Mouse (Mus musculus) midbrain, embryonic 12.5 days (tissue): ENCODE results near the gene Ufl1. TPM values are rescaled to one million over a fixed set of nuclear protein-coding genes. Genes with fewer than 3 reads are reported as not detected.
"Not testable (repeated sequence)": the region's sequence is repeated elsewhere in the genome, so short reads cannot be mapped to it uniquely, and the experiment has no call there.

Experiments
- ATAC-seq: fragments of 200-750 bp; cut with Nextera tagmentation; 2 replicates; pipeline ENCODE4 v1.8.0; 2017; ENCODE audit warnings: low read depth, moderate TSS enrichment, moderate library complexity; ENCODE audit not compliant: low FRiP score
- H3K27ac ChIP-seq: fragments of 300-500 bp; sonication (generic); replicated peaks from 2 replicates; pipeline ENCODE4 v1.5.1; 2016; ENCODE audit warnings: mild to moderate bottlenecking
- H3K27me3 ChIP-seq: fragments of 300-500 bp; sonication (generic); 2 replicates; pipeline ENCODE4 v1.6.1; 2016; ENCODE audit warnings: mild to moderate bottlenecking
- H3K36me3 ChIP-seq: fragments of 300-500 bp; sonication (generic); 2 replicates; pipeline ENCODE4 v1.6.1; 2016
- H3K4me1 ChIP-seq: fragments of 300-500 bp; sonication (generic); 2 replicates; pipeline ENCODE4 v1.6.1; 2016
- H3K4me2 ChIP-seq: fragments of 300-500 bp; sonication (generic); replicated peaks from 2 replicates; pipeline ENCODE4 v1.6.1; 2016; ENCODE audit warnings: mild to moderate bottlenecking, moderate library complexity
- H3K4me3 ChIP-seq: fragments of 300-500 bp; sonication (generic); 2 replicates; pipeline ENCODE4 v1.5.1; 2016; ENCODE audit warnings: mild to moderate bottlenecking
- H3K9ac ChIP-seq: fragments of 300-500 bp; sonication (generic); replicated peaks from 2 replicates; pipeline ENCODE4 v1.6.1; 2016; ENCODE audit warnings: mild to moderate bottlenecking, moderate library complexity
- H3K9me3 ChIP-seq: fragments of 300-500 bp; sonication (generic); 2 replicates; pipeline ENCODE4 v1.6.1; 2016; ENCODE audit warnings: mild to moderate bottlenecking
- WGBS: fragments of 180-500 bp; shearing (Covaris S2); methylation state at CpG from one replicate; pipeline ENCODE4 v1.1.7; 2016; 5-methylcytosine and 5-hydroxymethylcytosine counted together
- polyA plus RNA-seq: library from polyadenylated mRNA; unstranded; fragments of >200 nt; fragmentation: Nextera tagmentation; extraction: Ambion mirVana; gene quantifications from 2 replicates; pipeline ENCODE4 v1.2.1, GENCODE M21; 2016

Gene Ufl1
- polyA plus RNA-seq, 1 experiment from 2014 or later = 31.3 TPM

- H3K4me3 ChIP-seq, H3K27ac ChIP-seq, ATAC-seq, H3K9ac ChIP-seq, H3K27me3 ChIP-seq, H3K9me3 ChIP-seq, H3K36me3 ChIP-seq, H3K4me1 ChIP-seq, H3K4me2 ChIP-seq: not testable (repeated sequence)
- WGBS = 88% methylated on average over 1 of the region's 1 CpGs
These were observed 46.0 kb downstream of the Ufl1 start for GRCm38 (mm10) chr4:25235663-25236062.

GRCm38 (mm10) chr4:25233767-25234166, 47.9 kb downstream of the Ufl1 start:
- H3K9me3 ChIP-seq = not testable (repeated sequence)
- 94% methylated on average over 1 of the region's 1 CpGs for WGBS

GRCm38 (mm10) chr4:25232546-25232945, 49.1 kb downstream of the Ufl1 start:
- Histone ChIP-seq H3K4me2 (no peak overlapping the region), H3K4me3 (no peak overlapping the region), H3K27ac (no peak overlapping the region), H3K27me3 (no peaks in the 10 kb centered on the region), H3K4me1 (no peaks in the 10 kb centered on the region), H3K36me3 (no peaks in the 10 kb centered on the region), H3K9me3 (no peaks in the 10 kb centered on the region), H3K9ac (no peak overlapping the region)
- 89% methylated on average over 3 of the region's 3 CpGs for WGBS
- ATAC-seq = no peak

More at GRCm38 (mm10) chr4:25233767-25234166, 47.9 kb downstream of the Ufl1 start:
- H3K4me2 ChIP-seq, H3K36me3 ChIP-seq, H3K27ac ChIP-seq, H3K4me3 ChIP-seq, H3K4me1 ChIP-seq, ATAC-seq, H3K9ac ChIP-seq, H3K27me3 ChIP-seq: not testable (repeated sequence)

- H3K27me3 ChIP-seq = no peaks in the 10 kb centered on the region
- H3K4me3 ChIP-seq = no peak overlapping the region
- WGBS = 5% methylated on average over 1 of the region's 1 CpGs
- H3K9ac ChIP-seq = no peak overlapping the region
- no peaks in the 10 kb centered on the region for H3K9me3 ChIP-seq
- no peak overlapping the region for H3K27ac ChIP-seq
- ATAC-seq = no peak
- H3K36me3 ChIP-seq = no peaks in the 10 kb centered on the region
- no peaks in the 10 kb centered on the region for H3K4me1 ChIP-seq
- no peak overlapping the region for H3K4me2 ChIP-seq
These were observed 54.1 kb downstream of the Ufl1 start for GRCm38 (mm10) chr4:25227527-25227926.

GRCm38 (mm10) chr4:25221927-25222326, 59.7 kb downstream of the Ufl1 start:
- H3K9ac ChIP-seq = no peak overlapping the region
- no peaks in the 10 kb centered on the region for H3K36me3 ChIP-seq
- no peak overlapping the region for H3K4me2 ChIP-seq
- no peaks in the 10 kb centered on the region for H3K27me3 ChIP-seq
- H3K9me3 ChIP-seq = no peaks in the 10 kb centered on the region
- ATAC-seq = no peak
- no peaks in the 10 kb centered on the region for H3K4me1 ChIP-seq
- H3K27ac ChIP-seq = no peak overlapping the region
- H3K4me3 ChIP-seq = no peak overlapping the region

- H3K36me3 ChIP-seq = no peaks in the 10 kb centered on the region
- H3K9ac ChIP-seq = no peak overlapping the region
- no peaks in the 10 kb centered on the region for H3K9me3 ChIP-seq
- H3K4me3 ChIP-seq = no peak overlapping the region
- H3K27ac ChIP-seq = no peak overlapping the region
- 55% methylated on average over 5 of the region's 5 CpGs for WGBS
- ATAC-seq = no peak
- H3K27me3 ChIP-seq = no peaks in the 10 kb centered on the region
- H3K4me2 ChIP-seq = no peak overlapping the region
- no peaks in the 10 kb centered on the region for H3K4me1 ChIP-seq
These were observed 68.2 kb downstream of the Ufl1 start for GRCm38 (mm10) chr4:25213451-25213850.

- Histone ChIP-seq H3K36me3 (no peaks in the 10 kb centered on the region), H3K4me3 (no peak overlapping the region), H3K4me2 (no peak overlapping the region), H3K9me3 (no peaks in the 10 kb centered on the region), H3K27me3 (no peaks in the 10 kb centered on the region), H3K27ac (no peak overlapping the region), H3K4me1 (no peaks in the 10 kb centered on the region), H3K9ac (no peak overlapping the region)
- WGBS = 40% methylated on average over 4 of the region's 4 CpGs
- ATAC-seq = peak; percentile 70; the same call in 1 of the 2 replicates
These were observed 75.5 kb downstream of the Ufl1 start for GRCm38 (mm10) chr4:25206166-25206565.

Other genes with a start within 250 kb of the Ufl1 start
- not detected in 2 replicates for gene Fhl5, start 38.9 kb downstream of the Ufl1 start, polyA plus RNA-seq